Mouse (Mus musculus) hindbrain, embryonic 15.5 days (tissue): ENCODE data around the gene Proca1. TPM values are rescaled to one million over a fixed set of nuclear protein-coding genes. Genes with fewer than 3 reads are reported as not detected.
A peak's percentile ranks its signal among the peaks of the same experiment; 100 is the strongest.

ENCODE experiments used
- ATAC-seq: fragments of 200-750 bp; cut with Nextera tagmentation; 2 replicates; pipeline ENCODE4 v1.8.0; 2017; ENCODE audit warnings: low read depth, moderate number of reproducible peaks, moderate TSS enrichment; ENCODE audit not compliant: low FRiP score
- H3K27ac ChIP-seq: fragments of 300-500 bp; sonication (generic); replicated peaks from 2 replicates; pipeline ENCODE4 v1.5.1; 2015; ENCODE audit warnings: mild to moderate bottlenecking, inconsistent platforms
- H3K27me3 ChIP-seq: fragments of 300-500 bp; sonication (generic); 2 replicates; pipeline ENCODE4 v1.6.1; 2015; ENCODE audit warnings: control low read depth, inconsistent platforms
- H3K36me3 ChIP-seq: fragments of 300-500 bp; sonication (generic); 2 replicates; pipeline ENCODE4 v1.6.1; 2015; ENCODE audit warnings: control low read depth, inconsistent platforms
- H3K4me1 ChIP-seq: fragments of 300-500 bp; sonication (generic); replicated peaks from 2 replicates; pipeline ENCODE4 v1.6.1; 2015; ENCODE audit warnings: control low read depth, inconsistent platforms
- H3K4me2 ChIP-seq: fragments of 300-500 bp; sonication (generic); 2 replicates; pipeline ENCODE4 v1.6.1; 2015; ENCODE audit warnings: moderate library complexity, mild to moderate bottlenecking, inconsistent platforms
- H3K4me3 ChIP-seq: fragments of 300-500 bp; sonication (generic); 2 replicates; pipeline ENCODE4 v1.5.1; 2015; ENCODE audit warnings: mild to moderate bottlenecking, inconsistent platforms
- H3K9ac ChIP-seq: fragments of 300-500 bp; sonication (generic); 2 replicates; pipeline ENCODE4 v1.6.1; 2015; ENCODE audit warnings: inconsistent platforms
- H3K9me3 ChIP-seq: fragments of 300-500 bp; sonication (generic); 2 replicates; pipeline ENCODE4 v1.6.1; 2016; ENCODE audit warnings: control low read depth, inconsistent platforms
- WGBS: fragments of 180-500 bp; shearing (Covaris S2); methylation state at CpG from one replicate; pipeline ENCODE4 v1.1.7; 2015; 5-methylcytosine and 5-hydroxymethylcytosine counted together
- microRNA-seq: library from miRNA; unstranded; fragments of <30 nt; microRNA quantifications from one replicate; pipeline ENCODE4, GENCODE M21; 2016
- polyA plus RNA-seq: library from polyadenylated mRNA; unstranded; fragments of >200 nt; fragmentation: Nextera tagmentation; extraction: Ambion mirVana; gene quantifications from 2 replicates; pipeline ENCODE4 v1.2.1, GENCODE M21; 2015

The Proca1 gene
- polyA plus RNA-seq, 1 experiment from 2014 or later = 3.2 TPM

GRCm38 (mm10) chr11:78247727-78248140 is 54.5 kb downstream of the Proca1 start:
- ATAC-seq = no peak
- H3K27ac ChIP-seq = no peak overlapping the region
- WGBS = 60% methylated on average over 4 of the region's 4 CpGs
- peaks cover 19% of the 10 kb centered on the region for H3K36me3 ChIP-seq
- H3K9me3 ChIP-seq = no peaks in the 10 kb centered on the region
- H3K27me3 ChIP-seq = no peaks in the 10 kb centered on the region
- no peak overlapping the region for H3K4me3 ChIP-seq
- H3K4me1 ChIP-seq = peaks cover 51% of the 10 kb centered on the region
- H3K9ac ChIP-seq = no peak overlapping the region
- H3K4me2 ChIP-seq = peak overlapping the region; percentile 17; the same call in 1 of the 2 replicates

Small RNA genes within 50 kb of the gene (microRNA-seq; reads per million reads assigned to microRNA genes)
- not detected for gene Mir7653

Other genes with a start within 250 kb of the Proca1 start
- 15.1 and 19.0 TPM in 2 replicates for gene Phf12, start 210.6 kb upstream of the Proca1 start, polyA plus RNA-seq
- gene Dhrs13, start 161.1 kb upstream of the Proca1 start, polyA plus RNA-seq = 48.6 and 55.6 TPM in 2 replicates
- gene Flot2, start 155.5 kb upstream of the Proca1 start, polyA plus RNA-seq = 103 and 106 TPM in 2 replicates
- gene Eral1, start 113.0 kb upstream of the Proca1 start, polyA plus RNA-seq = 30.9 and 32.5 TPM in 2 replicates
- 24.0 and 33.3 TPM in 2 replicates for gene Fam222b, start 98.7 kb upstream of the Proca1 start, polyA plus RNA-seq
- 98.7 and 102 TPM in 2 replicates for gene Traf4, start 27.8 kb upstream of the Proca1 start, polyA plus RNA-seq
- 7.5 and 8.5 TPM in 2 replicates for gene Nek8, start 16.7 kb upstream of the Proca1 start, polyA plus RNA-seq
- 12.8 and 13.2 TPM in 2 replicates for gene Tlcd1, start 16.7 kb upstream of the Proca1 start, polyA plus RNA-seq
- 743 and 824 TPM in 2 replicates for gene Rpl23a, start 9.8 kb upstream of the Proca1 start, polyA plus RNA-seq
- 58.0 and 65.7 TPM in 2 replicates for gene Rab34, start 5.0 kb upstream of the Proca1 start, polyA plus RNA-seq
- 91.6 and 92.1 TPM in 2 replicates for gene Sdf2, start 52.4 kb downstream of the Proca1 start, polyA plus RNA-seq
- 24.8 and 27.4 TPM in 2 replicates for gene Supt6, start 52.6 kb downstream of the Proca1 start, polyA plus RNA-seq
- 50.9 and 65.0 TPM in 2 replicates for gene 2610507B11Rik, start 68.4 kb downstream of the Proca1 start, polyA plus RNA-seq
- gene BC030499, start 97.4 kb downstream of the Proca1 start, polyA plus RNA-seq = 0.26 and 0.32 TPM in 2 replicates
- 9.7 and 14.0 TPM in 2 replicates for gene Spag5, start 108.1 kb downstream of the Proca1 start, polyA plus RNA-seq
- 318 and 319 TPM in 2 replicates for gene Aldoc, start 129.6 kb downstream of the Proca1 start, polyA plus RNA-seq
- gene Pigs, start 135.0 kb downstream of the Proca1 start, polyA plus RNA-seq = 84.6 and 92.9 TPM in 2 replicates
- gene Unc119, start 150.1 kb downstream of the Proca1 start, polyA plus RNA-seq = 88.3 and 94.3 TPM in 2 replicates
- gene Foxn1, start 193.2 kb downstream of the Proca1 start, polyA plus RNA-seq = not detected in 2 replicates
- not detected in 2 replicates for gene Slc13a2, start 228.8 kb downstream of the Proca1 start, polyA plus RNA-seq